Mouse (Mus musculus): ENCODE measurements at regions not wholly inside any gene's neighbourhood (a gene's known extent, or its start where the extent isn't known, plus 50 kb on each side); places are given as distances from the start of the nearest gene placed in this dataset.

DNA sequence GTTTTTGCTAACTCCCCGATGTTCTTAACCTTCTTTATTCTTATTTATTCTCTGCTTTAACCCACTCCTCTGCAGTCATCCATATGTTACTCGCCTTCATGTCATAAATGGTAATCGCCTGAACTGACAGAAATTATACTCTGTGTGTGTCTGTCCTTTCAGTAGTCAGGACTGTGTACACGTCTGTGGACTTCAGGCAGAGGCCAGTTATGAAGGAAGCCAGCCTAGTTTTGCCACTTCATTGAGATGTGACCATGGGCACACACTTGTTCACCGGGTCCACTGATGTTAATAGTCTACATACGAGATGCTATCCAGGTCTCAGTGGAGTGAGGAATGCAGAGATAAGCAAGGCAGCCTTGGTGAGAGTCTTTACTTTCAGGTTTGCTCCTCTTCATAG is 143.0 kb downstream of the Bcl11b start:
- H3K4me2 ChIP-seq (replicated peaks), result no peak overlapping the region
- H3K4me3 ChIP-seq, result no peak overlapping the region
- no peaks in the 10 kb centered on the region for H3K9me3 ChIP-seq
- no peak overlapping the region for H3K9ac ChIP-seq (replicated peaks)
- H3K27me3 ChIP-seq, result peaks cover 12% of the 10 kb centered on the region; the same call in 1 of the 2 replicates
- no peaks in the 10 kb centered on the region for H3K36me3 ChIP-seq
- H3K27ac ChIP-seq (replicated peaks), result no peak overlapping the region; the same call in 1 of the 2 replicates
- WGBS, result 80% methylated on average over 6 of the region's 6 CpGs
- ATAC-seq (ENCODE audit: low FRiP score, low read depth), result no peak
- peaks cover 20% of the 10 kb centered on the region for H3K4me1 ChIP-seq

Measured in midbrain, embryonic 12.5 days (tissue).